Mouse (Mus musculus): ENCODE measurements around the gene Rpl31.

Gene Rpl31

GRCm38 (mm10) chr1:39367045-39367444, 597 bp upstream of the Rpl31 start:
- no peak for DNase-seq (ENCODE audit: low spot score)

- DNase-seq (ENCODE audit: low spot score): no peak
Observed at GRCm38 (mm10) chr1:39368267-39368841, 712 bp downstream of the Rpl31 start.

- DNase-seq (ENCODE audit: low spot score): no peak
Observed at GRCm38 (mm10) chr1:39370431-39370830, 2.8 kb downstream of the Rpl31 start.

- DNase-seq (ENCODE audit: low spot score): no peak
Observed at GRCm38 (mm10) chr1:39372220-39372843, 4.7 kb downstream of the Rpl31 start.

GRCm38 (mm10) chr1:39373378-39373777, 5.7 kb downstream of the Rpl31 start:
- DNase-seq (ENCODE audit: low spot score): no peak

- no peak for DNase-seq (ENCODE audit: low spot score)
Observed at GRCm38 (mm10) chr1:39374231-39374809, 6.7 kb downstream of the Rpl31 start.

- DNase-seq (ENCODE audit: low spot score): no peak
Observed at GRCm38 (mm10) chr1:39376121-39376520, 8.5 kb downstream of the Rpl31 start.

GRCm38 (mm10) chr1:39376726-39377240, 9.1 kb downstream of the Rpl31 start:
- DNase-seq (ENCODE audit: low spot score): no peak

- no peak for DNase-seq (ENCODE audit: low spot score)
Observed at GRCm38 (mm10) chr1:39378540-39378939, 10.9 kb downstream of the Rpl31 start.

- DNase-seq (ENCODE audit: low spot score): no peak
Observed at GRCm38 (mm10) chr1:39379021-39379420, 11.4 kb downstream of the Rpl31 start.

GRCm38 (mm10) chr1:39381017-39381416, 13.4 kb downstream of the Rpl31 start:
- no peak for DNase-seq (ENCODE audit: low spot score)

- no peak for DNase-seq (ENCODE audit: low spot score)
Observed at GRCm38 (mm10) chr1:39384914-39385313, 17.3 kb downstream of the Rpl31 start.

- DNase-seq (ENCODE audit: low spot score): no peak
Observed at GRCm38 (mm10) chr1:39386456-39386855, 18.8 kb downstream of the Rpl31 start.

GRCm38 (mm10) chr1:39387497-39387896, 19.9 kb downstream of the Rpl31 start:
- DNase-seq (ENCODE audit: low spot score): no peak

- no peak for DNase-seq (ENCODE audit: low spot score)
Observed at GRCm38 (mm10) chr1:39388163-39388562, 20.5 kb downstream of the Rpl31 start.

- no peak for DNase-seq (ENCODE audit: low spot score)
Observed at GRCm38 (mm10) chr1:39389338-39389737, 21.7 kb downstream of the Rpl31 start.

GRCm38 (mm10) chr1:39391652-39392051, 24.0 kb downstream of the Rpl31 start:
- DNase-seq (ENCODE audit: low spot score): no peak

GRCm38 (mm10) chr1:39392189-39392588, 24.5 kb downstream of the Rpl31 start:
- peak; percentile 85 for DNase-seq (ENCODE audit: low spot score)

- no peak for DNase-seq (ENCODE audit: low spot score)
Observed at GRCm38 (mm10) chr1:39393217-39393867, 25.7 kb downstream of the Rpl31 start.

GRCm38 (mm10) chr1:39394096-39394495, 26.5 kb downstream of the Rpl31 start:
- no peak for DNase-seq (ENCODE audit: low spot score)

- no peak for DNase-seq (ENCODE audit: low spot score)
Observed at GRCm38 (mm10) chr1:39394650-39395049, 27.0 kb downstream of the Rpl31 start.

- no peak for DNase-seq (ENCODE audit: low spot score)
Observed at GRCm38 (mm10) chr1:39396347-39396746, 28.7 kb downstream of the Rpl31 start.

- DNase-seq (ENCODE audit: low spot score): no peak
Observed at GRCm38 (mm10) chr1:39398284-39398683, 30.6 kb downstream of the Rpl31 start.

Data from layer of hippocampus, adult 11-12 months (tissue).